Mouse (Mus musculus): ENCODE results near the gene Myl6b. TPM values are rescaled to one million over a fixed set of nuclear protein-coding genes. Genes with fewer than 3 reads are reported as not detected.

Myl6b gene
- total RNA-seq, 2 experiments from 2014 or later = 30.9 to 34.1 TPM

- DNase-seq (ENCODE audit: extremely low spot score in 1 of 2, low spot score in 2 of 2) = no peak
- intact Hi-C loops (cut with DNase I) = loop anchor here (5.0 kb wide), 1 partner anchor 122 kb away; no protein-coding TSS in a partner anchor
Measured at GRCm38 (mm10) chr10:128474366-128474765, 24.1 kb downstream of the Myl6b start.

GRCm38 (mm10) chr10:128460270-128460630 lies 38.2 kb downstream of the Myl6b start:
- no peak for DNase-seq (ENCODE audit: extremely low spot score in 1 of 2, low spot score in 2 of 2)
- intact Hi-C loops (cut with DNase I) = no loop called here

GRCm38 (mm10) chr10:128459409-128460269 lies 38.8 kb downstream of the Myl6b start:
- intact Hi-C loops (cut with DNase I) = loop anchor here (5.0 to 10.0 kb wide), 3 partner anchors 47 to 125 kb away; partner anchors contain the start of genes Ankrd52, Cs, Nabp2 and Rnf41
- DNase-seq (ENCODE audit: extremely low spot score in 1 of 2, low spot score in 2 of 2) = peak in 1 of 2 experiments; percentile 62

GRCm38 (mm10) chr10:128458719-128459408 lies 39.6 kb downstream of the Myl6b start, which contains the start of gene Smarcc2:
Gene Smarcc2 (plus strand): TSS chr10:128459248.
- intact Hi-C loops (cut with DNase I) = loop anchor here (5.0 to 10.0 kb wide), 3 partner anchors 47 to 124 kb away; partner anchors contain the start of genes Ankrd52, Cs, Nabp2 and Rnf41
- DNase-seq (ENCODE audit: extremely low spot score in 1 of 2, low spot score in 2 of 2) = peak; percentile 72 to 93

- DNase-seq (ENCODE audit: extremely low spot score in 1 of 2, low spot score in 2 of 2) = peak; percentile 82 to 89
- intact Hi-C loops (cut with DNase I) = loop anchor here (5.0 to 10.0 kb wide), 3 partner anchors 46 to 124 kb away; partner anchors contain the start of genes Ankrd52, Cs, Nabp2 and Rnf41
Measured at GRCm38 (mm10) chr10:128458348-128458718, 40.2 kb downstream of the Myl6b start.

- intact Hi-C loops (cut with DNase I) = loop anchor here (5.0 to 10.0 kb wide), 3 partner anchors 45 to 123 kb away; partner anchors contain the start of genes Ankrd52, Cs, Nabp2 and Rnf41
- DNase-seq (ENCODE audit: extremely low spot score in 1 of 2, low spot score in 2 of 2) = no peak
Measured at GRCm38 (mm10) chr10:128457676-128458075, 40.8 kb downstream of the Myl6b start.

- peak; percentile 70 to 79 for DNase-seq (ENCODE audit: extremely low spot score in 1 of 2, low spot score in 2 of 2)
- intact Hi-C loops (cut with DNase I) = loop anchor here (5.0 to 10.0 kb wide), 3 partner anchors 43 to 120 kb away; partner anchors contain the start of genes Ankrd52, Cs, Nabp2 and Rnf41
Measured at GRCm38 (mm10) chr10:128455280-128455679, 43.2 kb downstream of the Myl6b start.

- intact Hi-C loops (cut with DNase I) = loop anchor here (10.0 kb wide), 1 partner anchor 120 kb away; the partner anchor contains the start of gene Cs
- no peak for DNase-seq (ENCODE audit: extremely low spot score in 1 of 2, low spot score in 2 of 2)
Measured at GRCm38 (mm10) chr10:128454471-128454870, 44.0 kb downstream of the Myl6b start.

- DNase-seq (ENCODE audit: extremely low spot score in 1 of 2, low spot score in 2 of 2) = no peak
- intact Hi-C loops (cut with DNase I) = loop anchor here (10.0 kb wide), 1 partner anchor 116 kb away; the partner anchor contains the start of gene Cs
Measured at GRCm38 (mm10) chr10:128451014-128451413, 47.5 kb downstream of the Myl6b start.

- intact Hi-C loops (cut with DNase I) = no loop called here
- DNase-seq (ENCODE audit: extremely low spot score in 1 of 2, low spot score in 2 of 2) = no peak
Measured at GRCm38 (mm10) chr10:128445407-128445806, 53.1 kb downstream of the Myl6b start.

- DNase-seq (ENCODE audit: extremely low spot score in 1 of 2, low spot score in 2 of 2) = no peak
- intact Hi-C loops (cut with DNase I) = no loop called here
Measured at GRCm38 (mm10) chr10:128444354-128444753, 54.1 kb downstream of the Myl6b start.

Small RNAs within 50 kb of the gene (microRNA-seq; reads per million reads assigned to microRNA genes)
- gene Mir6916 = not detected
- 2.0 reads per million for gene Mir8105

Other genes with a start within 250 kb of the Myl6b start
- gene Apon, start 244.6 kb downstream of the Myl6b start, total RNA-seq (2021) = not detected
- gene Apof, start 230.0 kb downstream of the Myl6b start, total RNA-seq (2021) = not detected
- gene Stat2, start 228.1 kb downstream of the Myl6b start, total RNA-seq (2021) = 10 to 100 TPM; 20.2 to 26.0 TPM
- gene Il23a, start 199.9 kb downstream of the Myl6b start, total RNA-seq (2021) = under 1 TPM; 0.43 to 0.58 TPM
- gene Pan2, start 195.3 kb downstream of the Myl6b start, total RNA-seq (2021) = 10 to 100 TPM; 13.0 to 14.1 TPM
- gene Cnpy2, start 176.2 kb downstream of the Myl6b start, total RNA-seq (2021) = 10 to 100 TPM; 64.4 to 69.7 TPM
- gene Cs, start 161.0 kb downstream of the Myl6b start, total RNA-seq (2021) = 100 to 1,000 TPM; 287 to 288 TPM
- gene Coq10a, start 129.7 kb downstream of the Myl6b start, total RNA-seq (2021) = 10 to 100 TPM; 69.8 to 74.6 TPM
- 10 to 100 TPM; 74.4 TPM for gene Ankrd52, start 121.6 kb downstream of the Myl6b start, total RNA-seq (2021)
- gene Slc39a5, start 97.5 kb downstream of the Myl6b start, total RNA-seq (2021) = under 1 TPM; 0.56 to 0.69 TPM
- 10 to 100 TPM; 88.5 to 93.8 TPM for gene Nabp2, start 87.2 kb downstream of the Myl6b start, total RNA-seq (2021)
- gene Rnf41, start 87.0 kb downstream of the Myl6b start, total RNA-seq (2021) = 10 to 100 TPM; 79.3 to 81.6 TPM
- 100 to 1,000 TPM; 204 to 226 TPM for gene Smarcc2, start 39.4 kb downstream of the Myl6b start, total RNA-seq (2021)
- gene Myl6, start 4.5 kb downstream of the Myl6b start, total RNA-seq (2021) = 100 to 1,000 TPM; 602 to 610 TPM
- gene Esyt1, start 27.2 kb upstream of the Myl6b start, total RNA-seq (2021) = 1 to 10 TPM; 8.9 to 9.3 TPM
- 10 to 100 TPM; 10.8 to 10.9 TPM for gene Zc3h10, start 49.1 kb upstream of the Myl6b start, total RNA-seq (2021)
- 1,000 to 10,000 TPM; 2,483 to 2,553 TPM for gene Rpl41, start 50.6 kb upstream of the Myl6b start, total RNA-seq (2021)
- 10 to 100 TPM; 80.0 to 83.7 TPM for gene Pa2g4, start 67.3 kb upstream of the Myl6b start, total RNA-seq (2021)
- gene Erbb3, start 91.0 kb upstream of the Myl6b start, total RNA-seq (2021) = 1 to 10 TPM; 1.1 to 2.2 TPM
- gene Rps26, start 128.1 kb upstream of the Myl6b start, total RNA-seq (2021) = 100 to 1,000 TPM; 382 to 405 TPM
- gene Ikzf4, start 147.3 kb upstream of the Myl6b start, total RNA-seq (2021) = 10 to 100 TPM; 18.5 to 19.8 TPM
- 10 to 100 TPM; 11.1 to 11.8 TPM for gene Suox, start 175.4 kb upstream of the Myl6b start, total RNA-seq (2021)
- 100 to 1,000 TPM; 120 to 121 TPM for gene Rab5b, start 197.6 kb upstream of the Myl6b start, total RNA-seq (2021)
- gene Pmel, start 205.5 kb upstream of the Myl6b start, total RNA-seq (2021) = under 1 TPM; 0.51 to 0.63 TPM
- gene Cdk2, start 206.3 kb upstream of the Myl6b start, total RNA-seq (2021) = 1 to 10 TPM; 4.3 to 4.7 TPM
- 1 to 10 TPM; 5.7 to 5.8 TPM for gene Dgka, start 246.2 kb upstream of the Myl6b start, total RNA-seq (2021)
- 10 to 100 TPM; 34.3 to 34.6 TPM for gene Pym1, start 249.2 kb upstream of the Myl6b start, total RNA-seq (2021)

Measured in left cerebral cortex, postnatal 10 days (tissue).